Mouse (Mus musculus) brain, embryonic 14.5 days (tissue): ENCODE results near the gene Adssl1.

Source experiments
- CTCF ChIP-seq: fragments of 200-500 bp; IDR thresholded peaks from 2 replicates; pipeline ENCODE4 v1.5.1; 2012; ENCODE audit warnings: inconsistent platforms, mild to moderate bottlenecking, moderate library complexity, borderline replicate concordance; ENCODE audit not compliant: insufficient read depth, insufficient read length; ENCODE audit errors: extremely low read depth
- POLR2A ChIP-seq: fragments of 200-500 bp; IDR thresholded peaks from 2 replicates; pipeline ENCODE4 v1.6.1; 2012; ENCODE audit warnings: mild to moderate bottlenecking, inconsistent platforms, borderline replicate concordance; ENCODE audit not compliant: poor library complexity, insufficient read depth, insufficient read length, severe bottlenecking; ENCODE audit errors: extremely low read depth

DNA sequence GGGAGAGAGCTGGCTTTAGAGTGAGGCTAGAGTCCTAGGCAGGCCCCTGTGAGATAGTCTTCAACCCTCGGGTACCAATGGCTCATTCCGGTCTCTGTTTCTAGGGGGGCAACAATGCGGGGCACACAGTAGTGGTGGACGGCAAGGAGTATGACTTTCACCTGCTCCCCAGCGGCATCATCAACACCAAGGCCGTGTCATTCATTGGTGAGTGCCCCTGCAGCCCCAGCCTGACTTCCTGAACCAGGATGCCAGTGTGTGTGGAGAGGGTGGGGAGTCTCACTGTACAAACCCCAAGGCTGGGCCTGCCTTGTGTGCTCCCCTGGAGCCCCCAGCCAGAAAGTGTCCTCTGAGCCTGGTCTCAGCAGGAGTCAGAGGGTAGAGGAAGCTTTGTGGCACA, 8.4 kb downstream of the Adssl1 start:
- no peak for TF ChIP-seq CTCF
- no peak for TF ChIP-seq POLR2A
